Mouse (Mus musculus): ENCODE measurements around the gene Mast2. TPM values are rescaled to one million over a fixed set of nuclear protein-coding genes. Genes with fewer than 3 reads are reported as not detected.

The Mast2 gene
- total RNA-seq, 2 experiments from 2014 or later: 8.3 to 12.2 TPM

GRCm38 (mm10) chr4:116282211-116282610, 181.8 kb downstream of the Mast2 start:
- ATAC-seq (replicated peaks; ENCODE audit: poor library complexity, severe bottlenecking): no peak

- no peak for ATAC-seq (replicated peaks; ENCODE audit: poor library complexity, severe bottlenecking)
These were observed 195.8 kb downstream of the Mast2 start for GRCm38 (mm10) chr4:116268220-116268619.

Other genes with a start within 250 kb of the Mast2 start
- 0.39 TPM in 1 of 2 replicates, not detected in the other for gene Pik3r3, start 242.6 kb downstream of the Mast2 start, total RNA-seq (2014; fragmentation: Nextera tagmentation)
- 0.30 TPM in 1 of 2 replicates, not detected in the other for gene Pik3r3, start 242.6 kb downstream of the Mast2 start, total RNA-seq (2017)
- 14.1 and 14.6 TPM in 2 replicates for gene Ipp, start 43.4 kb upstream of the Mast2 start, total RNA-seq (2014; fragmentation: Nextera tagmentation)
- gene Ipp, start 43.4 kb upstream of the Mast2 start, total RNA-seq (2017): 10.6 and 14.2 TPM in 2 replicates
- 20.2 and 45.2 TPM in 2 replicates for gene Tmem69, start 91.8 kb upstream of the Mast2 start, total RNA-seq (2014; fragmentation: Nextera tagmentation)
- 13.7 and 22.3 TPM in 2 replicates for gene Tmem69, start 91.8 kb upstream of the Mast2 start, total RNA-seq (2017)
- gene Gpbp1l1, start 93.5 kb upstream of the Mast2 start, total RNA-seq (2014; fragmentation: Nextera tagmentation): 54.0 and 64.3 TPM in 2 replicates
- gene Gpbp1l1, start 93.5 kb upstream of the Mast2 start, total RNA-seq (2017): 125 and 148 TPM in 2 replicates
- gene Ccdc17, start 132.5 kb upstream of the Mast2 start, total RNA-seq (2014; fragmentation: Nextera tagmentation): 11.4 TPM in 1 of 2 replicates, not detected in the other
- gene Ccdc17, start 132.5 kb upstream of the Mast2 start, total RNA-seq (2017): 0.26 and 0.43 TPM in 2 replicates
- 190 and 192 TPM in 2 replicates for gene Nasp, start 163.8 kb upstream of the Mast2 start, total RNA-seq (2014; fragmentation: Nextera tagmentation)
- gene Nasp, start 163.8 kb upstream of the Mast2 start, total RNA-seq (2017): 397 and 446 TPM in 2 replicates
- gene Akr1a1, start 187.5 kb upstream of the Mast2 start, total RNA-seq (2014; fragmentation: Nextera tagmentation): 398 and 454 TPM in 2 replicates
- 580 and 694 TPM in 2 replicates for gene Akr1a1, start 187.5 kb upstream of the Mast2 start, total RNA-seq (2017)
- gene Prdx1, start 221.4 kb upstream of the Mast2 start, total RNA-seq (2014; fragmentation: Nextera tagmentation): 255 and 303 TPM in 2 replicates
- gene Prdx1, start 221.4 kb upstream of the Mast2 start, total RNA-seq (2017): 264 and 283 TPM in 2 replicates
- 31.0 and 32.4 TPM in 2 replicates for gene Mmachc, start 244.2 kb upstream of the Mast2 start, total RNA-seq (2014; fragmentation: Nextera tagmentation)
- gene Mmachc, start 244.2 kb upstream of the Mast2 start, total RNA-seq (2017): 19.2 and 27.0 TPM in 2 replicates
- 47.8 and 66.8 TPM in 2 replicates for gene Ccdc163, start 244.3 kb upstream of the Mast2 start, total RNA-seq (2014; fragmentation: Nextera tagmentation)
- 13.6 and 18.8 TPM in 2 replicates for gene Ccdc163, start 244.3 kb upstream of the Mast2 start, total RNA-seq (2017)

Data from granulocyte monocyte progenitor cell, adult 5-6 weeks (primary cell).